Comparison of ENCODE assay signal across 9 mouse cellular contexts in genomic region chr9:106465571-106466200, GRCm38 (mm10). TPM values are rescaled to one million over a fixed set of nuclear protein-coding genes. Genes with fewer than 3 reads are reported as not detected.
DNase-seq lines count a peak whose midpoint lies in the region; ATAC-seq and TF ChIP-seq lines count a peak whose summit lies in the region.
"Had no signal": no experiment of that assay in that cellular context is flagged by ENCODE, and none has a peak within 500 bp of the region (broad histone marks: within the 10 kb centered on the region; RNA-seq: fewer than 3 reads in every experiment).

Gpr62 (minus strand) TSS chr9:106465938.

- peak within 1 kb of the TSS; percentile 65 for H3K9ac ChIP-seq in kidney, postnatal 0 days (ENCODE audit: low read depth, low read length)

- H3K4me2 ChIP-seq in kidney, postnatal 0 days (ENCODE audit: low read length): peak within 1 kb of the TSS; percentile 98
- H3K4me2 ChIP-seq in myocyte (ENCODE audit: low read depth): no peak within 1 kb of the TSS

- H3K4me1 ChIP-seq in kidney, postnatal 0 days (replicated peaks; ENCODE audit: insufficient read depth, low read length): peaks cover 10% of the 10 kb centered on the region; the same call in 1 of the 2 replicates
- peaks cover 48% of the 10 kb centered on the region for H3K4me1 ChIP-seq in forebrain, embryonic 10.5 days

- H3K27me3 ChIP-seq in kidney, postnatal 0 days (ENCODE audit: insufficient read depth, low read length): no peaks in the 10 kb centered on the region
- H3K27me3 ChIP-seq in forebrain, embryonic 10.5 days (ENCODE audit: poor library complexity, severe bottlenecking): peaks cover 45% of the 10 kb centered on the region
- no peaks in the 10 kb centered on the region for H3K27me3 ChIP-seq in myocyte (ENCODE audit: control insufficient read depth, insufficient read depth, insufficient read length)

- 23% methylated on average over 26 of the region's 26 CpGs for WGBS in kidney, postnatal 0 days
- 38% methylated on average over 26 of the region's 26 CpGs for WGBS in forebrain, embryonic 10.5 days

- no peak for TF ChIP-seq CTCF in kidney, postnatal 0 days (IDR thresholded peaks at IDR 0.05; ENCODE audit: low read depth)

- DNase-seq in kidney, postnatal 0 days (ENCODE audit: low spot score): no peak
- DNase-seq in kidney, adult 18-20 months: no peak
- DNase-seq in cerebellum, adult 11-12 months: peak; percentile 92
- no peak for DNase-seq in forebrain, embryonic 10.5 days (ENCODE audit: extremely low spot score, low spot score)
- peak; percentile 65 to 73 for DNase-seq in layer of hippocampus, postnatal 10 days (ENCODE audit: low spot score in 2 of 2)
- DNase-seq in kidney, postnatal 25 days: no peak

- ATAC-seq in kidney, postnatal 0 days (replicated peaks; ENCODE audit: low FRiP score, low read depth): peak; percentile 18; the same call in 1 of the 2 replicates
- no peak for ATAC-seq in megakaryocyte-erythroid progenitor cell, adult 5-6 weeks (replicated peaks; ENCODE audit: low FRiP score, low TSS enrichment, poor library complexity, severe bottlenecking)

- no peak for TF ChIP-seq POLR2A in myocyte (IDR thresholded peaks at IDR 0.05; ENCODE audit: insufficient read length, low read depth)

- no peak within 1 kb of the TSS for H3ac ChIP-seq in myocyte (ENCODE audit: control insufficient read depth, insufficient read length)

- no peaks in the 10 kb centered on the region for H3K79me2 ChIP-seq in myocyte (ENCODE audit: control insufficient read depth, insufficient read depth)

- H3K4me3 ChIP-seq in kidney, postnatal 0 days (replicated peaks; ENCODE audit: low read depth, low read length): peak within 1 kb of the TSS; percentile 52
- H3K4me3 ChIP-seq in forebrain, embryonic 10.5 days: peak within 1 kb of the TSS; percentile 63
- no peak within 1 kb of the TSS for H3K4me3 ChIP-seq in myocyte

- H3K36me3 ChIP-seq in kidney, postnatal 0 days (ENCODE audit: insufficient read depth, low read length): peaks cover 13% of the 10 kb centered on the region
- peaks cover 62% of the 10 kb centered on the region for H3K36me3 ChIP-seq in forebrain, embryonic 10.5 days (replicated peaks)
- peaks cover 5% of the 10 kb centered on the region for H3K36me3 ChIP-seq in myocyte (ENCODE audit: control insufficient read depth, insufficient read depth)

- no peaks in the 10 kb centered on the region for H3K9me3 ChIP-seq in kidney, postnatal 0 days (replicated peaks; ENCODE audit: low read length)
- no peaks in the 10 kb centered on the region for H3K9me3 ChIP-seq in forebrain, embryonic 10.5 days

- 0 out of 2 replicates have a peak within 1 kb of the TSS, but pooled peaks have one; percentile 6 for H3K27ac ChIP-seq in kidney, postnatal 0 days
- H3K27ac ChIP-seq in forebrain, embryonic 10.5 days: peak within 1 kb of the TSS; percentile 87
- H3K27ac ChIP-seq: macrophage had no signal

TF ChIP-seq in myocyte, 11 proteins besides CTCF, POLR2A, EP300 and RAD21:
- TF ChIP-seq TCF3 (IDR thresholded peaks at IDR 0.05; ENCODE audit: insufficient read length, low read depth) (no peak), E2F4 (IDR thresholded peaks at IDR 0.05; ENCODE audit: insufficient read depth) (no peak), USF1 (IDR thresholded peaks at IDR 0.05; ENCODE audit: low read depth) (no peak), POLR2AphosphoS2 (IDR thresholded peaks at IDR 0.05; ENCODE audit: insufficient read length, low read depth) (peak; percentile 73), MAX (IDR thresholded peaks at IDR 0.05; ENCODE audit: low read depth) (no peak), CEBPB (IDR thresholded peaks at IDR 0.05; ENCODE audit: insufficient read depth, poor library complexity, severe bottlenecking) (no peak), MYOG (IDR thresholded peaks at IDR 0.05; ENCODE audit: control insufficient read depth in 1 of 3, insufficient read depth in 1 of 3, insufficient read length in 2 of 3, low read depth in 2 of 3) (peak in 1 of 3 experiments; percentile 12), MYOD1 (IDR thresholded peaks at IDR 0.05; ENCODE audit: control insufficient read depth in 1 of 3, insufficient read length in 2 of 3, low read depth in 2 of 3) (no peak), SRF (IDR thresholded peaks at IDR 0.05; ENCODE audit: control insufficient read depth, insufficient read length, low read depth) (no peak), REST (IDR thresholded peaks at IDR 0.05; ENCODE audit: insufficient read depth, insufficient read length) (no peak), TCF12 (IDR thresholded peaks at IDR 0.05; ENCODE audit: insufficient read depth, poor library complexity, severe bottlenecking) (no peak)

RNA-seq across cellular contexts. Expression of gene Gpr62, which starts in this region (rescaled TPM):
- polyA plus RNA-seq in kidney, postnatal 0 days (2015; fragmentation: Nextera tagmentation; extraction: Ambion mirVana): 0.52 and 0.91 TPM in 2 replicates
- polyA plus RNA-seq in forebrain, embryonic 10.5 days (2016; fragmentation: Nextera tagmentation; extraction: Ambion mirVana): 0.10 and 0.27 TPM in 2 replicates
- total RNA-seq in layer of hippocampus, postnatal 10 days (2021): 1 to 10 TPM; 1.8 to 2.0 TPM
- 0.46 TPM for polyA plus RNA-seq in myocyte (2012; fragmentation: generic; extraction: Trizol)
- not detected in 2 replicates for total RNA-seq in megakaryocyte-erythroid progenitor cell, adult 5-6 weeks (2014; fragmentation: Nextera tagmentation)
- total RNA-seq in megakaryocyte-erythroid progenitor cell, adult 5-6 weeks (2017): not detected in 2 replicates
- polyA plus RNA-seq: macrophage had no signal

Comparison
In these comparisons a context has a peak if more than half of its experiments do, and no peak if none do; other contexts are left out.
1. Peak in ATAC-seq, H3K4me3 ChIP-seq, H3K27ac ChIP-seq, H3K9ac ChIP-seq and H3K4me2 ChIP-seq in kidney, postnatal 0 days; RNA of the gene not detected or under 1 TPM.
2. DNase-seq: peak in cerebellum, adult 11-12 months (single experiment) and layer of hippocampus, postnatal 10 days (2 of 2); none in kidney, postnatal 0 days (single experiment), kidney, adult 18-20 months (single experiment), forebrain, embryonic 10.5 days (single experiment) and kidney, postnatal 25 days (0 of 2).